ENCODE assay signal across 31 mouse cellular contexts in genomic region chr9:115937915-115938314, GRCm38 (mm10). TPM values are rescaled to one million over a fixed set of nuclear protein-coding genes. Genes with fewer than 3 reads are reported as not detected.
A peak's percentile ranks its signal among the peaks of the same experiment; 100 is the strongest.
DNase-seq lines count a peak whose midpoint lies in the region; ATAC-seq and TF ChIP-seq lines count a peak whose summit lies in the region.
"Had no signal": no experiment of that assay in that cellular context is flagged by ENCODE, and none has a peak within 500 bp of the region (broad histone marks: within the 10 kb centered on the region; RNA-seq: fewer than 3 reads in every experiment).

No protein-coding gene starts in this region.

- no peak for DNase-seq in testis, postnatal 10 days (ENCODE audit: low spot score)
- peak; percentile 46 for DNase-seq in R1 (ENCODE audit: low read depth, low spot score)
- no peak for DNase-seq in right cerebral cortex, postnatal 4 days
- no peak for DNase-seq in thymus, adult 2 months
- DNase-seq: adrenal gland, adult 8-10 months; B cell, adult 2 months; cerebellum, adult 11 months; cerebellum, adult 9-10 months; embryo, embryonic 11 days; kidney, adult 18-20 months; kidney, postnatal 36 days; layer of hippocampus, adult 9-11 months; thymus, adult 18-20 months; thymus, postnatal 36 days had no signal

- no peak overlapping the region for H3K27ac ChIP-seq in intestine, postnatal 0 days (ENCODE audit: low read depth, low read length)
- H3K27ac ChIP-seq in intestine, embryonic 15.5 days = no peak overlapping the region
- no peak overlapping the region for H3K27ac ChIP-seq in testis, adult 2 months (ENCODE audit: control insufficient read depth, insufficient read depth, low read depth, low read length)
- no peak overlapping the region for H3K27ac ChIP-seq in thymus, adult 2 months (ENCODE audit: control insufficient read depth, insufficient read depth, low read length)
- H3K27ac ChIP-seq: embryonic facial prominence, embryonic 12.5 days; heart, embryonic 10.5 days; heart, embryonic 15.5 days; kidney, embryonic 15.5 days; limb, embryonic 13.5 days; lung, embryonic 15.5 days; midbrain, embryonic 10.5 days; neural tube, embryonic 12.5 days had no signal

- no peaks in the 10 kb centered on the region for H3K4me1 ChIP-seq in intestine, postnatal 0 days (replicated peaks; ENCODE audit: control insufficient read depth, insufficient read depth, low read length)
- no peaks in the 10 kb centered on the region for H3K4me1 ChIP-seq in intestine, embryonic 15.5 days (replicated peaks)
- no peaks in the 10 kb centered on the region for H3K4me1 ChIP-seq in testis, adult 2 months (ENCODE audit: control insufficient read depth, insufficient read depth, low read length)
- H3K4me1 ChIP-seq in thymus, adult 2 months (replicated peaks; ENCODE audit: control insufficient read depth, insufficient read depth, low read length) = no peaks in the 10 kb centered on the region
- H3K4me1 ChIP-seq: embryonic facial prominence, embryonic 12.5 days had no signal

- no peak overlapping the region for H3K4me2 ChIP-seq in intestine, postnatal 0 days (replicated peaks; ENCODE audit: low read depth)
- H3K4me2 ChIP-seq in intestine, embryonic 15.5 days (replicated peaks) = no peak overlapping the region
- H3K4me2 ChIP-seq: embryonic facial prominence, embryonic 12.5 days; heart, embryonic 15.5 days; kidney, embryonic 15.5 days; limb, embryonic 13.5 days; liver, embryonic 11.5 days; lung, embryonic 15.5 days; neural tube, embryonic 12.5 days had no signal

- no peaks in the 10 kb centered on the region for H3K27me3 ChIP-seq in intestine, postnatal 0 days (replicated peaks; ENCODE audit: control insufficient read depth, insufficient read depth, low read length)
- H3K27me3 ChIP-seq in intestine, embryonic 15.5 days (replicated peaks) = no peaks in the 10 kb centered on the region
- no peaks in the 10 kb centered on the region for H3K27me3 ChIP-seq in testis, adult 2 months (ENCODE audit: control insufficient read depth, insufficient read depth, low read length)
- no peaks in the 10 kb centered on the region for H3K27me3 ChIP-seq in thymus, adult 2 months (ENCODE audit: control insufficient read depth, insufficient read depth, low read length)
- H3K27me3 ChIP-seq: embryonic facial prominence, embryonic 12.5 days; heart, embryonic 15.5 days; limb, embryonic 13.5 days; lung, embryonic 15.5 days; neural tube, embryonic 12.5 days had no signal

- H3K4me3 ChIP-seq in intestine, postnatal 0 days (ENCODE audit: low read depth, low read length) = no peak overlapping the region
- no peak overlapping the region for H3K4me3 ChIP-seq in intestine, embryonic 15.5 days (replicated peaks)
- H3K4me3 ChIP-seq in testis, adult 2 months (ENCODE audit: control insufficient read depth, low read depth, low read length) = no peak overlapping the region
- no peak overlapping the region for H3K4me3 ChIP-seq in thymus, adult 2 months (ENCODE audit: control insufficient read depth, insufficient read depth, low read length)
- H3K4me3 ChIP-seq: embryonic facial prominence, embryonic 12.5 days; heart, embryonic 10.5 days; heart, embryonic 15.5 days; kidney, embryonic 15.5 days; limb, embryonic 13.5 days; lung, embryonic 15.5 days; midbrain, embryonic 10.5 days; myocyte; neural tube, embryonic 12.5 days had no signal

- peak; percentile 37; the same call in 1 of the 2 replicates for TF ChIP-seq CTCF in intestine, postnatal 0 days (IDR thresholded peaks at IDR 0.05; ENCODE audit: low read depth)
- TF ChIP-seq CTCF in testis, adult 2 months (IDR thresholded peaks at IDR 0.05; ENCODE audit: control insufficient read depth, insufficient read depth, insufficient replicate concordance, low read depth, low read length) = peak; percentile 32; the same call in 1 of the 2 replicates
- TF ChIP-seq CTCF in thymus, adult 2 months (IDR thresholded peaks at IDR 0.05; ENCODE audit: borderline replicate concordance, control insufficient read depth, extremely low read depth, insufficient read depth, low read length, poor library complexity) = no peak

- no peaks in the 10 kb centered on the region for H3K9me3 ChIP-seq in intestine, postnatal 0 days (ENCODE audit: control insufficient read depth)
- H3K9me3 ChIP-seq in intestine, embryonic 15.5 days = no peaks in the 10 kb centered on the region
- H3K9me3 ChIP-seq: embryonic facial prominence, embryonic 12.5 days; heart, embryonic 10.5 days; heart, embryonic 15.5 days; kidney, embryonic 15.5 days; limb, embryonic 13.5 days; lung, embryonic 15.5 days; midbrain, embryonic 10.5 days; neural tube, embryonic 12.5 days had no signal

- no peak overlapping the region for H3K9ac ChIP-seq in intestine, postnatal 0 days (ENCODE audit: low read depth, low read length)
- H3K9ac ChIP-seq in intestine, embryonic 15.5 days = no peak overlapping the region
- H3K9ac ChIP-seq: embryonic facial prominence, embryonic 12.5 days; heart, embryonic 15.5 days; kidney, embryonic 15.5 days; limb, embryonic 13.5 days; lung, embryonic 15.5 days; neural tube, embryonic 12.5 days had no signal

- ATAC-seq in intestine, postnatal 0 days = no peak
- no peak for ATAC-seq in intestine, embryonic 15.5 days
- ATAC-seq: forebrain, embryonic 14.5 days; midbrain, embryonic 16.5 days had no signal

- no peaks in the 10 kb centered on the region for H3K36me3 ChIP-seq in intestine, postnatal 0 days (ENCODE audit: control insufficient read depth, insufficient read depth)
- H3K36me3 ChIP-seq in intestine, embryonic 15.5 days = no peaks in the 10 kb centered on the region
- H3K36me3 ChIP-seq in testis, adult 2 months (ENCODE audit: control insufficient read depth, insufficient read depth, low read length) = no peaks in the 10 kb centered on the region
- no peaks in the 10 kb centered on the region for H3K36me3 ChIP-seq in thymus, adult 2 months (ENCODE audit: control insufficient read depth, insufficient read depth, low read length)
- H3K36me3 ChIP-seq: embryonic facial prominence, embryonic 12.5 days; heart, embryonic 10.5 days; heart, embryonic 15.5 days; kidney, embryonic 15.5 days; limb, embryonic 13.5 days; lung, embryonic 15.5 days; midbrain, embryonic 10.5 days; neural tube, embryonic 12.5 days had no signal

- no peak for TF ChIP-seq POLR2A in testis, adult 2 months (IDR thresholded peaks at IDR 0.05; ENCODE audit: control insufficient read depth, low read depth, low read length)
- TF ChIP-seq POLR2A in thymus, adult 2 months (IDR thresholded peaks at IDR 0.05; ENCODE audit: control insufficient read depth, extremely low read depth, insufficient read depth, low read length, poor library complexity) = no peak

- WGBS in intestine, postnatal 0 days = 94% methylated on average over 5 of the region's 5 CpGs
- 93% methylated on average over 5 of the region's 5 CpGs for WGBS in intestine, embryonic 15.5 days
- WGBS in thymus, adult 2 months = 97% methylated on average over 5 of the region's 5 CpGs

RNA-seq across cellular contexts. Expression of gene Gadl1, which starts 28.7 kb away (rescaled TPM):
- 0.30 and 0.39 TPM in 2 replicates for polyA plus RNA-seq in intestine, postnatal 0 days (2015; fragmentation: Nextera tagmentation; extraction: Ambion mirVana)
- polyA plus RNA-seq in intestine, embryonic 15.5 days (2015; fragmentation: Nextera tagmentation; extraction: Ambion mirVana) = 0.50 and 0.53 TPM in 2 replicates
- 2.2 and 2.3 TPM in 2 replicates for polyA plus RNA-seq in testis, adult 2 months (2012; rRNA removed)
- polyA plus RNA-seq in thymus, adult 2 months (2012; rRNA removed) = 0.05 and 0.11 TPM in 2 replicates
- polyA plus RNA-seq: gonadal fat pad, adult 2 months; small intestine, adult 2 months had no signal
